Mouse (Mus musculus): Measurements from ENCODE around the gene Myo3b. TPM values are rescaled to one million over a fixed set of nuclear protein-coding genes. Genes with fewer than 3 reads are reported as not detected.
A peak's percentile ranks its signal among the peaks of the same experiment; 100 is the strongest.

The Myo3b gene
- polyA plus RNA-seq, 1 experiment, result not detected

DNA sequence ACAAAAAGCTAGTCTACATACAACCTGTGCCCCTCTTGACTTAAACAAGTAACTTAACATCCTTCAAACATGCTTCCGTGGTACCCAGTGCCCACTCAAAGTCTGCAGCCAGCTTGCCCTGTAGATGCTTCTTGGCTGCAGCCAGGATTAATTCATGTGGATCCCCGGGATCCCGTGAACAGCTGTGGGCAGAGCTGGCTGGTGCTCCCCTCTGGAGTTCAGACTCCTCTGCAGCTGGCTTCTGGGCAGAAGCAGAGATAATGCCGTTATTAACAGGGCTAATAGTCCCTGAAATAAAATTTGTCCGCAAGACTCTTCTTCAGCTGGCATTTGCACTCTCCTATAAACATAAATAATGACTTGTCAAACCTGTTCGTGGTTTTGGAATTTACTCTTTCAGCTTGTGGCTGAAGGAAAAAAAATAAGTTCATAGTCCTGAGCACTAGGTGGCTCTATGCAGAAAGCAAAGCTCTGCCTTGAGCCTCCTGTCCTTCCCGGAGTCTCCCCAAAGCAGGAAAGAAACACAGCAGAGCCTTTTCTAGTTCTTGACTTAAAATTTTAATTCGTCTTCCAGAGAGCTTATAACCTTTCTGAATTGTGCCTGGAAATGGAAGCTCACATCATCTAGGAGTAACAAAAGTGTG is 220.6 kb downstream of the Myo3b start:
- TF ChIP-seq CTCF (IDR thresholded peaks at IDR 0.05; ENCODE audit: extremely low read depth, insufficient read length, insufficient replicate concordance, low read depth, low read length) (peak; percentile 19; the same call in 1 of the 2 replicates), POLR2A (IDR thresholded peaks at IDR 0.05; ENCODE audit: low read depth, low read length) (no peak)
- H3K27ac ChIP-seq (ENCODE audit: insufficient read depth, low read depth, low read length), result no peak overlapping the region
- no peaks in the 10 kb centered on the region for H3K27me3 ChIP-seq (ENCODE audit: control insufficient read depth, insufficient read depth, low read length)
- H3K36me3 ChIP-seq (ENCODE audit: control insufficient read depth, insufficient read depth, low read length), result no peaks in the 10 kb centered on the region
- WGBS, result 11% methylated on average over 8 of the region's 8 CpGs
- no peaks in the 10 kb centered on the region for H3K4me1 ChIP-seq (ENCODE audit: control insufficient read depth, insufficient read depth, insufficient read length, low read length)
- H3K4me3 ChIP-seq (ENCODE audit: low read depth, low read length), result no peak overlapping the region

DNA sequence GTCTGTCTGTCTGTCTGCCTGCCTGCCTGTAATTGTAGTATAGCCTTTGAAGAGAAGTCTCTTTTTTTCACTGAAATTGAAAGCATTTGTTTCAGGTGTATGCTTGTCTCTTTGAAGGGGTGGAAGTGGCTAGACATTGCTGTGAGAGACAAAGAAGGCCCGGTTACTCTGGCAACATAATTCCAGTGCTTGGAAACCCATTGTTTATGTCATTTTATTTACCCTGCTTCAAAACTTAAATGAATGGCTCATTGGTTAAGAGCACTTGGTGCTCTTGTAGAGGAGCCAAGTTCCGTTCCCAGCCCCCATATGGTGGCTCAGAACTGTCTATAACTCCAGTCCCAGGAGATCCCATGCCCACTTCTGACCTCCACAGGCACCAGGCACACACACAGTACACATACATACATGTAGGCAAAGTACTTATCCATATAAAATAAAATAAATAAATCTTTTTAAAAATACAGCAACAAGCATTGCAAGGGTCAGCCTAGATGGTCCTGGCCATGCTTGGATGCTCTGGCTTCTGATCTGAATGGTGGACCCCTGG is 221.8 kb downstream of the Myo3b start:
- 60% methylated on average over 2 of the region's 2 CpGs for WGBS
- no peaks in the 10 kb centered on the region for H3K27me3 ChIP-seq (ENCODE audit: control insufficient read depth, insufficient read depth, low read length)
- no peak overlapping the region for H3K4me3 ChIP-seq (ENCODE audit: low read depth, low read length)
- no peaks in the 10 kb centered on the region for H3K36me3 ChIP-seq (ENCODE audit: control insufficient read depth, insufficient read depth, low read length)
- no peaks in the 10 kb centered on the region for H3K4me1 ChIP-seq (ENCODE audit: control insufficient read depth, insufficient read depth, insufficient read length, low read length)
- TF ChIP-seq POLR2A (IDR thresholded peaks at IDR 0.05; ENCODE audit: low read depth, low read length), result no peak
- TF ChIP-seq CTCF (IDR thresholded peaks at IDR 0.05; ENCODE audit: extremely low read depth, insufficient read length, insufficient replicate concordance, low read depth, low read length), result no peak
- no peak overlapping the region for H3K27ac ChIP-seq (ENCODE audit: insufficient read depth, low read depth, low read length)

DNA sequence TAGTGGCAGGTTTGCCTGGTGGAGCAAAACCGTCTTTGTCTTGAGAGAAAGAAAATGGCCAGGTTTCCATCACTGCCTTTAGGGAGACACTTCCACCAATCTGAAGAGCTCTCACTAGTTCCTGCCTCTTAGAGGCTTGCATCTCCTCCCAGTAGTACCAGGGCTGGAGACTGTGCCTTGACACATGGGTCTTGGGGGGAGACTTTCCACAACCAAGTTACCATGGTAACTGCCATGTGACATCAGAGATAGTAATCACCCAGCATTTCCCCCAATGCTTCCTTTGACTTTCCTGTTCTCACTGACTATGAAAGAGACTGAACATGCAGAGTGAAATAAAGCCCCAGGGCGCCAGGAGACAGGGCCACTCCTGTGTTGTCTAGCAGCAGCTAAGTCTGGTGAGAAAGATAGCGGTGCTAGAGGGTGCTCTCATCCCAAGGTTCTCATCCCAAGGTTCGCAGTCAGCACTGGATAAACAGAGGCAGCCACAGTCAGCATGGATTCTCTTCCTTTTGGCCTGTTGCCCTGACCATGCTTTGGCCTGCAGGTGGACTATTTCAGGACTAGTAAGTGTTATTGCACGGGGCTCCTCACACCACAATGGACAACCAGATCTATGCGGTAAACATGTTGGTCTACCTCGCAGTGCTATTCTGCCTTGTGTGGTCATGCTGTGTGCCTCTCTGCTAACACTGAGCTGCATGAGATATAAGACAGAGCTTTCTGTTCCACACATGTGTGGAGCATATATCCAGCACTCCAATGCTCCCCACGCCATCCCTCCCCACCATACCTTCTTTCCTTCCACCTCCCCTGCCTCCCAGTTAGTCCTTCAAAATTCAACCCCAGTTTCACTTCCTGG is 223.0 kb downstream of the Myo3b start:
- Histone ChIP-seq H3K4me1 (ENCODE audit: control insufficient read depth, insufficient read depth, insufficient read length, low read length) (no peaks in the 10 kb centered on the region), H3K27ac (ENCODE audit: insufficient read depth, low read depth, low read length) (no peak overlapping the region), H3K4me3 (ENCODE audit: low read depth, low read length) (no peak overlapping the region), H3K27me3 (ENCODE audit: control insufficient read depth, insufficient read depth, low read length) (no peaks in the 10 kb centered on the region), H3K36me3 (ENCODE audit: control insufficient read depth, insufficient read depth, low read length) (no peaks in the 10 kb centered on the region)
- WGBS, result 59% methylated on average over 8 of the region's 8 CpGs
- TF ChIP-seq POLR2A (IDR thresholded peaks at IDR 0.05; ENCODE audit: low read depth, low read length), result no peak
- TF ChIP-seq CTCF (IDR thresholded peaks at IDR 0.05; ENCODE audit: extremely low read depth, insufficient read length, insufficient replicate concordance, low read depth, low read length), result no peak

DNA sequence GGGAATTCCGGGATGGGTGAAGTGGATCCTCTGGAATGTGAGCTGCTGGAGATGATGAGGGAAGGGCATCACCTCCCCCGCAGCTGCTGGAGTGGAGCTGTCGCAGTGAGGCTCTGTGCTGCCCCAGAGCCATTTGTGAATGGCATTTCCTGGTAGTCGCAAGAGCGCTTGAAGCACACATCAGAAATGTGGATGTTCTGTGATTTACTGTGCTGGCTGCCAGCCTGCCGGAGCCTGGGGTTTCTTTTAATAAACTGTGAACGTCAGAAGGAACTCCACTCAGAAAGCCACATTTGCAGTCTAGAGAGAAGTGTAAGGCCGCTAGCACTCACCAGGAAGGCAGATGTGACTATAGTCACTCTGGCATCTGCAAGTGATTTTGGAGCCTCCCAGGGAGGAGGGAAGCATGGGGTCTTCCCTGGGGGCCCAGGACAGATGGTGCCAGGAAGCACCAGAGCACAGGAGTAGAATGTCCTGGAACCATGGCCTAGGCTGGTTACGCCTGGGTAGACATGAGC is 223.7 kb downstream of the Myo3b start:
- Histone ChIP-seq H3K27ac (ENCODE audit: insufficient read depth, low read depth, low read length) (no peak overlapping the region), H3K4me1 (ENCODE audit: control insufficient read depth, insufficient read depth, insufficient read length, low read length) (no peaks in the 10 kb centered on the region), H3K4me3 (ENCODE audit: low read depth, low read length) (no peak overlapping the region), H3K27me3 (ENCODE audit: control insufficient read depth, insufficient read depth, low read length) (no peaks in the 10 kb centered on the region), H3K36me3 (ENCODE audit: control insufficient read depth, insufficient read depth, low read length) (no peaks in the 10 kb centered on the region)
- TF ChIP-seq CTCF (IDR thresholded peaks at IDR 0.05; ENCODE audit: extremely low read depth, insufficient read length, insufficient replicate concordance, low read depth, low read length), result no peak
- no peak for TF ChIP-seq POLR2A (IDR thresholded peaks at IDR 0.05; ENCODE audit: low read depth, low read length)
- 49% methylated on average over 9 of the region's 9 CpGs for WGBS

DNA sequence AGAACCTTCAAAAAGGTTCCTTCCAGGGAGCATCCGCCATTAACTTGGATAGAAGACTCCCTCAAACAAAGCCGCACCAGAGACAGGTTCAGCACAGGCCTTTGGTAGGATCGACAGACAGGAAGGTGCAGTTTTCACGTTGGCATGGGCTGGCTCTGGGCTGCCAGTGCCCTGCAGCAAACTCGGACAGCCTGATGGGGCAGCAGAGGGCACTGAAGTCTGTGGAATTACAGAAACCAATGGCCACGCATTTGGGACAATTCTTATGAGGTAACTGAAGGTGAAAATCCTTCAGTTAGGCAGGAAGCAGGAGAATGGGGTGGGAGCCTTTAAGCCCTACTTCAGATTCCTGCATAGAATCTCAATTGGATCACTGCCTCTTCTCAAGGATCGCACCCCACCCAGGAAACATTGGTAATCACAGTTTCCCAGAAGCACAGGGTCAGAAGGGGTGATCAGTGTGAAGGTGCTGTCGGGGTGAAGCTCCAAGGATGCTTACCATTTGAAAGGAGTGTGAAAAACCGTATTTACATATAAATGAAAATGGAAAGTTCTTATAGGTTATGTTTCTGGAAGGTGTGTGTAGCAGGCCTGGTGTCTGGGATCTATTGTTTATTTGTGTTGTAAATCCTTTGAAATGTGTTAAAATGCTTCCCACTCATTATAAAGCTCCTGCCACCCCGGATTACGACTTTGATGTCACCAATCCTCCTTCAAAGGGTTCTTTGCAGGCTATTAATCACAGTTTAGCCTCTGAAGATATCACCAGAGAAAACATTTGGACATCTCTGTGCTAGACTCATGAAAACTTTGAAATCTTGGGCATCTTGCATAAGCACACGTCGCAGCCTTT is 239.7 kb downstream of the Myo3b start:
- H3K27me3 ChIP-seq (ENCODE audit: control insufficient read depth, insufficient read depth, low read length), result no peaks in the 10 kb centered on the region
- H3K27ac ChIP-seq (ENCODE audit: insufficient read depth, low read depth, low read length), result no peak overlapping the region
- WGBS, result 31% methylated on average over 13 of the region's 13 CpGs
- no peaks in the 10 kb centered on the region for H3K4me1 ChIP-seq (ENCODE audit: control insufficient read depth, insufficient read depth, insufficient read length, low read length)
- no peak for TF ChIP-seq POLR2A (IDR thresholded peaks at IDR 0.05; ENCODE audit: low read depth, low read length)
- peak; percentile 16; the same call in 1 of the 2 replicates for TF ChIP-seq CTCF (IDR thresholded peaks at IDR 0.05; ENCODE audit: extremely low read depth, insufficient read length, insufficient replicate concordance, low read depth, low read length)
- H3K4me3 ChIP-seq (ENCODE audit: low read depth, low read length), result no peak overlapping the region
- H3K36me3 ChIP-seq (ENCODE audit: control insufficient read depth, insufficient read depth, low read length), result no peaks in the 10 kb centered on the region

DNA sequence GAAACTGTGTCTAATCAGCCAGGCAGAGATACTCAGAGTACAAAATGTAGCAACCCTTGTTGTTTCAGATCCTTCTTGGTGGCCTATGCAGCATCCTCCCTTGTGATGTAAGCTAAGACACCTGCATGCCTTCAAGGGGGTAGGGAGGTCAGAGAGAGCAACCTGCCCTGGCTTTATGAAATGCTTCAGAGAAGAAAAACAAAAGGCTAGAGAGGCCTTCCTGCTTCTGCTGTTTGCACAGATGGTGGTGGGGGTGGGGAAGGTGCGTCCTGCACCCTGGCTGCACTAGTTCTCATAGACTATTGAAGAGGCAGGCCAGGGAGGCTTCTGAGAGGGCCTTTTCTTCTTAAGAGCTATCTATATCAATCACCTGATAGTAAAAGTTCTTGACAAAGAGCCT is 245.2 kb downstream of the Myo3b start:
- H3K4me1 ChIP-seq (ENCODE audit: control insufficient read depth, insufficient read depth, insufficient read length, low read length), result no peaks in the 10 kb centered on the region
- no peaks in the 10 kb centered on the region for H3K27me3 ChIP-seq (ENCODE audit: control insufficient read depth, insufficient read depth, low read length)
- 66% methylated on average over 1 of the region's 1 CpGs for WGBS
- TF ChIP-seq CTCF (IDR thresholded peaks at IDR 0.05; ENCODE audit: extremely low read depth, insufficient read length, insufficient replicate concordance, low read depth, low read length) (no peak), POLR2A (IDR thresholded peaks at IDR 0.05; ENCODE audit: low read depth, low read length) (no peak)
- no peak overlapping the region for H3K27ac ChIP-seq (ENCODE audit: insufficient read depth, low read depth, low read length)
- H3K36me3 ChIP-seq (ENCODE audit: control insufficient read depth, insufficient read depth, low read length), result no peaks in the 10 kb centered on the region
- H3K4me3 ChIP-seq (ENCODE audit: low read depth, low read length), result no peak overlapping the region
